24 mouse cellular contexts compared by ENCODE assay signal in the genomic region with DNA sequence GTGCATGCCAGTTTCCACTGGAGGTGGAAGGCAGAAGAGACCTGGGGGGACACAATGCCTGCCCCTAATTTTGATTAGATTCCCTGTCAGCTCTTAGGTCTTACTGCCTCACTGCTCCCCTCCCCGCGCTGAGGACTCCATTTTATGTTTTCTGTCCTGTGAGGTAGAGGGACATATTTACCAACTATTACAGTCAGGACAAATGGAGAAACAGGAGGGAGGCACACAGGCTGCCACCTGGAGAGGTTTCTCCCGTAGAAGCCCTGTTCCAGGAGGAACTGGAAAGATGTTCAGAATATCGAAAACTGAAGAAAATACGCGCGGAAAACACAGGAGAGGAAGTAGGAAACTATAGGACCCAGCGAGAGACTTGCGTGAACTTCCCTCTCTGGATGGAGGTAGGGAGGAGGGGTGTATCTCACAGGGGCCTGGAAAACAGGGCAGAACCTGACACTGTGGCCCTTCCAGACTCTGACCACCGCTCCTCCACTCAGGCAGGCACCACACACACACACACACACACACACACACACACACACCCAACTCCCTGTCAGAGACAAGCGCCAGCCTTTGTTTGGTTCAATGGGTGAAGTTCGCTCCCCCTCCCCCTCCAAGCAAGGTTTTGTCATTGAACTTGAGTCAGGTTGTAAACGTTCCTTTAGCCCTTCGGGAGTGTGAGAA. TPM values are rescaled to one million over a fixed set of nuclear protein-coding genes. Genes with fewer than 3 reads are reported as not detected.
DNase-seq lines count a peak whose midpoint lies in the region; ATAC-seq and TF ChIP-seq lines count a peak whose summit lies in the region.
"Had no signal": no experiment of that assay in that cellular context is flagged by ENCODE, and none has a peak within 500 bp of the region (broad histone marks: within the 10 kb centered on the region; RNA-seq: fewer than 3 reads in every experiment).

No protein-coding gene starts in this region.

- H3K9ac ChIP-seq in kidney, embryonic 15.5 days = no peak overlapping the region
- H3K9ac ChIP-seq in MEL (ENCODE audit: control insufficient read depth, low read depth, low read length, poor library complexity, severe bottlenecking) = peak overlapping the region; percentile 93
- no peak overlapping the region for H3K9ac ChIP-seq in stomach, postnatal 0 days (ENCODE audit: low read length)
- H3K9ac ChIP-seq: embryonic facial prominence, embryonic 12.5 days; hindbrain, embryonic 14.5 days; midbrain, embryonic 13.5 days; stomach, embryonic 15.5 days had no signal

- H3K4me3 ChIP-seq in kidney, embryonic 15.5 days (replicated peaks) = 0 out of 2 replicates have a peak overlapping the region, but pooled peaks have one; percentile 26
- H3K4me3 ChIP-seq in MEL (ENCODE audit: control insufficient read depth in 1 of 2, insufficient read depth in 1 of 2, low read depth in 2 of 2, low read length in 2 of 2) = peak overlapping the region; percentile 78 to 88
- no peak overlapping the region for H3K4me3 ChIP-seq in stomach, postnatal 0 days (ENCODE audit: low read depth, low read length)
- H3K4me3 ChIP-seq: embryonic facial prominence, embryonic 12.5 days; midbrain, embryonic 13.5 days; stomach, embryonic 15.5 days had no signal

- H3K4me2 ChIP-seq in kidney, embryonic 15.5 days = no peak overlapping the region
- H3K4me2 ChIP-seq in stomach, postnatal 0 days (replicated peaks; ENCODE audit: low read depth) = no peak overlapping the region
- H3K4me2 ChIP-seq: embryonic facial prominence, embryonic 12.5 days; hindbrain, embryonic 14.5 days; midbrain, embryonic 13.5 days; stomach, embryonic 15.5 days had no signal

- no peak for TF ChIP-seq POLR2A in MEL (IDR thresholded peaks at IDR 0.05; ENCODE audit: control insufficient read depth in 1 of 2, insufficient read depth in 1 of 2, low read depth in 1 of 2, low read length in 2 of 2, poor library complexity in 1 of 2)

- peaks cover 18% of the 10 kb centered on the region for H3K4me1 ChIP-seq in kidney, embryonic 15.5 days
- H3K4me1 ChIP-seq in MEL (ENCODE audit: control insufficient read depth in 1 of 2, insufficient read depth in 2 of 2, low read length in 2 of 2) = peaks cover 5 to 18% of the 10 kb centered on the region in 2 experiments; a peak in 3 of 4 replicates
- no peaks in the 10 kb centered on the region for H3K4me1 ChIP-seq in stomach, postnatal 0 days (replicated peaks; ENCODE audit: control insufficient read depth, insufficient read depth)
- H3K4me1 ChIP-seq: embryonic facial prominence, embryonic 12.5 days; midbrain, embryonic 13.5 days; stomach, embryonic 15.5 days had no signal

- WGBS in kidney, embryonic 15.5 days = 2% methylated on average over 14 of the region's 14 CpGs
- 1% methylated on average over 14 of the region's 14 CpGs for WGBS in stomach, postnatal 0 days

- no peak overlapping the region for H3K27ac ChIP-seq in kidney, embryonic 15.5 days
- peak overlapping the region; percentile 95 for H3K27ac ChIP-seq in MEL (ENCODE audit: control insufficient read depth, low read depth, low read length)
- no peak overlapping the region for H3K27ac ChIP-seq in stomach, postnatal 0 days (replicated peaks)
- H3K27ac ChIP-seq: embryonic facial prominence, embryonic 12.5 days; heart, embryonic 10.5 days; hindbrain, embryonic 14.5 days; midbrain, embryonic 13.5 days; stomach, embryonic 15.5 days had no signal

- no peak for TF ChIP-seq RAD21 in MEL (IDR thresholded peaks at IDR 0.05; ENCODE audit: low read depth, low read length)

- peak; percentile 23 for DNase-seq in CD4-positive, CD25-positive, alpha-beta regulatory T cell, adult 2 months (ENCODE audit: low read depth, low spot score)
- DNase-seq in kidney, adult 11 months = no peak
- peak; percentile 81 for DNase-seq in MEL (ENCODE audit: low read depth, low spot score)
- peak; percentile 65 for DNase-seq in neural tube, embryonic 10.5 days (ENCODE audit: extremely low spot score, low spot score)
- DNase-seq in stomach, postnatal 0 days (ENCODE audit: low spot score) = no peak
- DNase-seq: cerebellum, postnatal 14 days; heart, postnatal 10 days; kidney, adult 18-20 months; liver; lung, adult 18-20 months; right cerebral cortex, postnatal 14 days had no signal

- H3K79me2 ChIP-seq in MEL (ENCODE audit: control insufficient read depth, insufficient read depth, low read length, poor library complexity) = peaks cover 12% of the 10 kb centered on the region

- ATAC-seq in CD4-positive, CD25-positive, alpha-beta regulatory T cell, adult 4 months = no peak
- ATAC-seq in kidney, embryonic 15.5 days (replicated peaks; ENCODE audit: low FRiP score) = no peak
- ATAC-seq in megakaryocyte progenitor cell, adult 5-6 weeks (replicated peaks; ENCODE audit: poor library complexity) = no peak
- ATAC-seq in stomach, postnatal 0 days (ENCODE audit: low FRiP score, low TSS enrichment) = no peak
- ATAC-seq: midbrain, embryonic 13.5 days had no signal

- no peaks in the 10 kb centered on the region for H3K36me3 ChIP-seq in kidney, embryonic 15.5 days
- peaks cover 0 to 16% of the 10 kb centered on the region in 2 experiments; a peak in 2 of 4 replicates for H3K36me3 ChIP-seq in MEL (ENCODE audit: control insufficient read depth in 1 of 2, insufficient read depth in 2 of 2, low read length in 2 of 2)
- H3K36me3 ChIP-seq in stomach, postnatal 0 days (ENCODE audit: control insufficient read depth, insufficient read depth, low read length) = no peaks in the 10 kb centered on the region
- H3K36me3 ChIP-seq: embryonic facial prominence, embryonic 12.5 days; heart, embryonic 10.5 days; midbrain, embryonic 13.5 days; stomach, embryonic 15.5 days had no signal

- no peak for TF ChIP-seq CTCF in MEL (IDR thresholded peaks at IDR 0.05 in 2 of 3, conservative IDR thresholded peaks at IDR 0.05 in 1 of 3; ENCODE audit: control insufficient read depth in 1 of 3, insufficient read depth in 1 of 3, low read depth in 2 of 3, low read length in 3 of 3, poor library complexity in 1 of 3, severe bottlenecking in 1 of 3)
- no peak for TF ChIP-seq CTCF in stomach, postnatal 0 days (IDR thresholded peaks at IDR 0.05; ENCODE audit: low read depth)

- H3K27me3 ChIP-seq in kidney, embryonic 15.5 days = peaks cover 99% of the 10 kb centered on the region
- no peaks in the 10 kb centered on the region for H3K27me3 ChIP-seq in MEL (ENCODE audit: control insufficient read depth in 1 of 2, insufficient read depth in 2 of 2, low read length in 2 of 2)
- H3K27me3 ChIP-seq in stomach, postnatal 0 days (ENCODE audit: control insufficient read depth, insufficient read depth, low read length) = peaks cover 48% of the 10 kb centered on the region; the same call in 1 of the 2 replicates

- no peak for TF ChIP-seq EP300 in MEL (IDR thresholded peaks at IDR 0.05; ENCODE audit: low read depth in 1 of 2, low read length in 2 of 2)
- TF ChIP-seq EP300 in stomach, postnatal 0 days (optimal IDR thresholded peaks at IDR 0.05) = no peak

- H3K9me3 ChIP-seq in kidney, embryonic 15.5 days (replicated peaks) = no peaks in the 10 kb centered on the region
- no peaks in the 10 kb centered on the region for H3K9me3 ChIP-seq in MEL (replicated peaks; ENCODE audit: insufficient read depth, low read length)
- H3K9me3 ChIP-seq in stomach, postnatal 0 days (ENCODE audit: control insufficient read depth, low read length) = no peaks in the 10 kb centered on the region
- H3K9me3 ChIP-seq: embryonic facial prominence, embryonic 12.5 days; heart, embryonic 10.5 days; midbrain, embryonic 13.5 days; stomach, embryonic 15.5 days had no signal

TF ChIP-seq in MEL, 35 proteins besides CTCF, POLR2A, EP300 and RAD21:
- 0 out of 2 replicates have a peak, but pooled peaks have one; percentile 34 for TF ChIP-seq MYC (IDR thresholded peaks at IDR 0.05; ENCODE audit: low read depth, low read length)
- TF ChIP-seq E2F4 (IDR thresholded peaks at IDR 0.05; ENCODE audit: borderline replicate concordance, low read depth, low read length) = peak; percentile 37; the same call in 1 of the 2 replicates
- TF ChIP-seq SIN3A (IDR thresholded peaks at IDR 0.05; ENCODE audit: low read length) = no peak
- no peak for TF ChIP-seq USF2 (IDR thresholded peaks at IDR 0.05; ENCODE audit: borderline replicate concordance in 1 of 2, insufficient read depth in 1 of 2, low read depth in 1 of 2, low read length in 2 of 2)
- TF ChIP-seq HCFC1 (IDR thresholded peaks at IDR 0.05; ENCODE audit: low read depth, low read length) = 0 out of 2 replicates have a peak, but pooled peaks have one; percentile 21
- 0 out of 2 replicates have a peak, but pooled peaks have one; percentile 30 for TF ChIP-seq TCF12 (IDR thresholded peaks at IDR 0.05; ENCODE audit: low read depth, low read length)
TF ChIP-seq in MEL: peak in this region for 4.

RNA-seq across cellular contexts. Expression of gene Hoxb13, which starts 8.4 kb away (rescaled TPM):
- polyA plus RNA-seq in CD4-positive, CD25-positive, alpha-beta regulatory T cell, adult 4 months (2017; shearing (Covaris generic)) = not detected
- polyA plus RNA-seq in kidney, embryonic 15.5 days (2015; fragmentation: Nextera tagmentation; extraction: Ambion mirVana) = 0.09 and 1.0 TPM in 2 replicates
- total RNA-seq in MEL (2012; rRNA removed) = 12.1 and 13.8 TPM in 2 replicates
- 10 to 100 TPM in 1 of 2 experiments, not detected in 1; 16.7 TPM for polyA plus RNA-seq in MEL (2012; ENCODE audit: insufficient read depth in 1 of 2, insufficient read length in 2 of 2, low read depth in 1 of 2, low replicate concordance in 2 of 2, missing spikeins in 1 of 2)
- total RNA-seq in megakaryocyte progenitor cell, adult 5-6 weeks (2015) = not detected in 2 replicates
- total RNA-seq in megakaryocyte progenitor cell, adult 5-6 weeks (2017) = not detected in 2 replicates
- not detected in 2 replicates for polyA plus RNA-seq in stomach, postnatal 0 days (2015; fragmentation: Nextera tagmentation; extraction: Ambion mirVana)
- total RNA-seq: adrenal gland, postnatal 4 days; gastrocnemius, postnatal 4 days; heart, postnatal 10 days; layer of hippocampus, postnatal 10 days; left cerebral cortex, postnatal 14 days had no signal
- polyA plus RNA-seq: embryonic facial prominence, embryonic 12.5 days; heart, embryonic 10.5 days; hindbrain, embryonic 14.5 days; midbrain, embryonic 13.5 days; spleen, adult 2 months; stomach, embryonic 15.5 days had no signal

Comparison
In these comparisons a context has a peak if more than half of its experiments do, and no peak if none do; other contexts are left out.
1. DNase-seq: peak in CD4-positive, CD25-positive, alpha-beta regulatory T cell, adult 2 months (single experiment), MEL (single experiment) and neural tube, embryonic 10.5 days (single experiment); none in kidney, adult 11 months (single experiment) and stomach, postnatal 0 days (single experiment).